Mouse (Mus musculus): ENCODE measurements around the gene Fam129a. TPM values are rescaled to one million over a fixed set of nuclear protein-coding genes. Genes with fewer than 3 reads are reported as not detected.
"Not testable (repeated sequence)": the region's sequence is repeated elsewhere in the genome, so short reads cannot be mapped to it uniquely, and the experiment has no call there.

Gene Fam129a
- total RNA-seq, 2 experiments from 2014 or later = 2.5 to 2.8 TPM

- DNase-seq (ENCODE audit: low spot score in 2 of 2) = no peak
- intact Hi-C loops (cut with DNase I) = no loop called here
Measured at GRCm38 (mm10) chr1:151581977-151582376, 11.0 kb downstream of the Fam129a start.

GRCm38 (mm10) chr1:151583457-151584181 lies 12.6 kb downstream of the Fam129a start:
- intact Hi-C loops (cut with DNase I) = no loop called here
- DNase-seq (ENCODE audit: low spot score in 2 of 2) = no peak

GRCm38 (mm10) chr1:151584182-151584471 lies 13.1 kb downstream of the Fam129a start:
- no peak for DNase-seq (ENCODE audit: low spot score in 2 of 2)
- intact Hi-C loops (cut with DNase I) = no loop called here

GRCm38 (mm10) chr1:151584565-151585216 lies 13.7 kb downstream of the Fam129a start:
- DNase-seq (ENCODE audit: low spot score in 2 of 2) = no peak
- intact Hi-C loops (cut with DNase I) = no loop called here

- no peak for DNase-seq (ENCODE audit: low spot score in 2 of 2)
- intact Hi-C loops (cut with DNase I) = no loop called here
Measured at GRCm38 (mm10) chr1:151585647-151586046, 14.7 kb downstream of the Fam129a start.

- no peak for DNase-seq (ENCODE audit: low spot score in 2 of 2)
- intact Hi-C loops (cut with DNase I) = no loop called here
Measured at GRCm38 (mm10) chr1:151592085-151593017, 21.4 kb downstream of the Fam129a start.

GRCm38 (mm10) chr1:151594906-151595305 lies 23.9 kb downstream of the Fam129a start:
- DNase-seq (ENCODE audit: low spot score in 2 of 2) = no peak
- intact Hi-C loops (cut with DNase I) = no loop called here

GRCm38 (mm10) chr1:151595600-151596299 lies 24.8 kb downstream of the Fam129a start:
- DNase-seq (ENCODE audit: low spot score in 2 of 2) = no peak
- intact Hi-C loops (cut with DNase I) = no loop called here

GRCm38 (mm10) chr1:151596562-151596961 lies 25.6 kb downstream of the Fam129a start:
- no peak for DNase-seq (ENCODE audit: low spot score in 2 of 2)
- intact Hi-C loops (cut with DNase I) = no loop called here

GRCm38 (mm10) chr1:151597677-151598297 lies 26.8 kb downstream of the Fam129a start:
- DNase-seq (ENCODE audit: low spot score in 2 of 2) = no peak
- intact Hi-C loops (cut with DNase I) = no loop called here

GRCm38 (mm10) chr1:151598876-151599275 lies 27.9 kb downstream of the Fam129a start:
- intact Hi-C loops (cut with DNase I) = no loop called here
- no peak for DNase-seq (ENCODE audit: low spot score in 2 of 2)

GRCm38 (mm10) chr1:151604328-151604727 lies 33.3 kb downstream of the Fam129a start:
- intact Hi-C loops (cut with DNase I) = no loop called here
- no peak for DNase-seq (ENCODE audit: low spot score in 2 of 2)

- DNase-seq (ENCODE audit: low spot score in 2 of 2); intact Hi-C loops (cut with DNase I): not testable (repeated sequence)
Measured at GRCm38 (mm10) chr1:151607957-151608356, 37.0 kb downstream of the Fam129a start.

- intact Hi-C loops (cut with DNase I) = no loop called here
- DNase-seq (ENCODE audit: low spot score in 2 of 2) = no peak
Measured at GRCm38 (mm10) chr1:151610621-151611020, 39.6 kb downstream of the Fam129a start.

GRCm38 (mm10) chr1:151614320-151614935 lies 43.4 kb downstream of the Fam129a start:
- DNase-seq (ENCODE audit: low spot score in 2 of 2) = no peak
- intact Hi-C loops (cut with DNase I) = no loop called here

- intact Hi-C loops (cut with DNase I) = no loop called here
- DNase-seq (ENCODE audit: low spot score in 2 of 2) = no peak
Measured at GRCm38 (mm10) chr1:151615625-151616024, 44.6 kb downstream of the Fam129a start.

GRCm38 (mm10) chr1:151616555-151617205 lies 45.7 kb downstream of the Fam129a start:
- peak; percentile 15 to 29 for DNase-seq (ENCODE audit: low spot score in 2 of 2)
- intact Hi-C loops (cut with DNase I) = no loop called here

GRCm38 (mm10) chr1:151618251-151618650 lies 47.3 kb downstream of the Fam129a start:
- no peak for DNase-seq (ENCODE audit: low spot score in 2 of 2)
- intact Hi-C loops (cut with DNase I) = no loop called here
